Mouse (Mus musculus) cortical plate, adult 2 months (tissue): ENCODE measurements around the gene Myl6.

ENCODE experiments used
- CTCF ChIP-seq: fragments of 200-500 bp; IDR thresholded peaks from 2 replicates; pipeline ENCODE4 v1.5.1; 2011; ENCODE audit warnings: mild to moderate bottlenecking, control low read depth, low read length; ENCODE audit not compliant: insufficient read depth; ENCODE audit errors: extremely low read depth
- POLR2A ChIP-seq: fragments of 200-500 bp; IDR thresholded peaks from 2 replicates; pipeline ENCODE4 v1.6.1; 2011; ENCODE audit warnings: mild to moderate bottlenecking, low read length, control low read depth; ENCODE audit not compliant: insufficient read depth; ENCODE audit errors: extremely low read depth

- no peak for TF ChIP-seq CTCF
- no peak for TF ChIP-seq POLR2A
These were observed 14.3 kb upstream of the Myl6 start for GRCm38 (mm10) chr10:128508260-128508659.
